Mouse (Mus musculus) lung, postnatal 0 days (tissue): ENCODE data around the gene Rfc2. TPM values are rescaled to one million over a fixed set of nuclear protein-coding genes. Genes with fewer than 3 reads are reported as not detected.
A peak's percentile ranks its signal among the peaks of the same experiment; 100 is the strongest.

Source experiments
- ATAC-seq: fragments of 200-750 bp; cut with Nextera tagmentation; 2 replicates; pipeline ENCODE4 v1.8.0; 2017; ENCODE audit warnings: moderate library complexity
- DNase-seq: peaks from one replicate; pipeline ENCODE4 v3.0.0-alpha.2; 2016; ENCODE audit warnings: low spot score
- H3K27ac ChIP-seq: fragments of 300-500 bp; sonication (generic); 2 replicates; pipeline ENCODE4 v1.5.1; 2014; ENCODE audit warnings: antibody characterized with exemption, mild to moderate bottlenecking, low read length, mixed read lengths
- H3K27me3 ChIP-seq: fragments of 300-500 bp; sonication (generic); replicated peaks from 2 replicates; pipeline ENCODE4 v1.6.1; 2014; ENCODE audit warnings: low read length, mixed read lengths; ENCODE audit not compliant: insufficient read depth
- H3K36me3 ChIP-seq: fragments of 300-500 bp; sonication (generic); 2 replicates; pipeline ENCODE4 v1.6.1; 2014; ENCODE audit warnings: low read length, mixed read lengths; ENCODE audit not compliant: insufficient read depth
- H3K4me1 ChIP-seq: fragments of 300-500 bp; sonication (generic); 2 replicates; pipeline ENCODE4 v1.6.1; 2014; ENCODE audit warnings: antibody characterized with exemption, low read depth, low read length, mixed read lengths; ENCODE audit not compliant: insufficient read depth
- H3K4me2 ChIP-seq: fragments of 300-500 bp; sonication (generic); replicated peaks from 2 replicates; pipeline ENCODE4 v1.6.1; 2014; ENCODE audit warnings: low read depth, mild to moderate bottlenecking, low read length, moderate library complexity, mixed read lengths
- H3K4me3 ChIP-seq: fragments of 300-500 bp; sonication (generic); 2 replicates; pipeline ENCODE4 v1.5.1; 2014; ENCODE audit warnings: low read depth, low read length
- H3K9ac ChIP-seq: fragments of 300-500 bp; sonication (generic); replicated peaks from 2 replicates; pipeline ENCODE4 v1.6.1; 2014; ENCODE audit warnings: low read depth, mild to moderate bottlenecking
- H3K9me3 ChIP-seq: fragments of 300-500 bp; sonication (generic); 2 replicates; pipeline ENCODE4 v1.6.1; 2016; ENCODE audit warnings: low read length, mixed read lengths
- CTCF ChIP-seq: IDR thresholded peaks from 2 replicates; pipeline ENCODE4 v1.5.1; 2016; ENCODE audit warnings: antibody characterized with exemption, mild to moderate bottlenecking
- EP300 ChIP-seq: IDR thresholded peaks from 2 replicates; pipeline ENCODE4 v1.6.1; 2016; ENCODE audit warnings: antibody characterized with exemption, mild to moderate bottlenecking, control low read depth
- WGBS: fragments of 180-500 bp; shearing (Covaris S2); extraction: QIAGEN DNeasy Blood & Tissue Kit; methylation state at CpG from one replicate; pipeline ENCODE4 v1.1.7; 2014; 5-methylcytosine and 5-hydroxymethylcytosine counted together
- polyA plus RNA-seq: library from polyadenylated mRNA; unstranded; fragments of >200 nt; fragmentation: Nextera tagmentation; extraction: Ambion mirVana; gene quantifications from 2 replicates; pipeline ENCODE4 v1.2.1, GENCODE M21; 2015

The Rfc2 gene
- polyA plus RNA-seq, 1 experiment from 2014 or later, result 84.4 TPM

GRCm38 (mm10) chr5:134615780-134616179 lies 34.6 kb downstream of the Rfc2 start:
- Histone ChIP-seq H3K4me1 (no peaks in the 10 kb centered on the region; the same call in 1 of the 2 replicates), H3K4me2 (no peak overlapping the region), H3K4me3 (no peak overlapping the region), H3K9me3 (no peaks in the 10 kb centered on the region), H3K27me3 (no peaks in the 10 kb centered on the region), H3K27ac (no peak overlapping the region), H3K9ac (no peak overlapping the region), H3K36me3 (peaks cover 32% of the 10 kb centered on the region)
- DNase-seq, result no peak
- ATAC-seq, result no peak
- 57% methylated on average over 4 of the region's 4 CpGs for WGBS
- TF ChIP-seq EP300 (no peak), CTCF (no peak)

- no peak for TF ChIP-seq EP300
- peak; percentile 93 for TF ChIP-seq CTCF
- no peak overlapping the region for H3K27ac ChIP-seq
- ATAC-seq, result peak; percentile 46
- peak; percentile 56 for DNase-seq
- no peaks in the 10 kb centered on the region for H3K9me3 ChIP-seq
- no peaks in the 10 kb centered on the region for H3K27me3 ChIP-seq
- H3K36me3 ChIP-seq, result peaks cover 40% of the 10 kb centered on the region
- 51% methylated on average over 3 of the region's 3 CpGs for WGBS
- H3K4me3 ChIP-seq, result no peak overlapping the region
- no peaks in the 10 kb centered on the region; the same call in 1 of the 2 replicates for H3K4me1 ChIP-seq
- H3K9ac ChIP-seq, result no peak overlapping the region
- no peak overlapping the region for H3K4me2 ChIP-seq
These were observed 35.9 kb downstream of the Rfc2 start for GRCm38 (mm10) chr5:134617071-134617470.

- 93% methylated on average over 9 of the region's 9 CpGs for WGBS
- no peak for TF ChIP-seq CTCF
- no peak for TF ChIP-seq EP300
- ATAC-seq, result no peak
- Histone ChIP-seq H3K27me3 (no peaks in the 10 kb centered on the region), H3K4me3 (no peak overlapping the region), H3K4me2 (no peak overlapping the region), H3K36me3 (peaks cover 67% of the 10 kb centered on the region), H3K9me3 (no peaks in the 10 kb centered on the region), H3K27ac (no peak overlapping the region), H3K4me1 (no peaks in the 10 kb centered on the region; the same call in 1 of the 2 replicates), H3K9ac (no peak overlapping the region)
- no peak for DNase-seq
These were observed 39.3 kb downstream of the Rfc2 start for GRCm38 (mm10) chr5:134620457-134620856.

- peak; percentile 20 for ATAC-seq
These were observed 40.0 kb downstream of the Rfc2 start for GRCm38 (mm10) chr5:134621099-134621640.

GRCm38 (mm10) chr5:134622069-134622468 lies 40.9 kb downstream of the Rfc2 start:
- H3K27me3 ChIP-seq, result no peaks in the 10 kb centered on the region
- no peak for ATAC-seq

More at GRCm38 (mm10) chr5:134621099-134621640, 40.0 kb downstream of the Rfc2 start:
- H3K9me3 ChIP-seq, result no peaks in the 10 kb centered on the region
- H3K27me3 ChIP-seq, result no peaks in the 10 kb centered on the region
- TF ChIP-seq EP300, result no peak
- no peak for TF ChIP-seq CTCF
- H3K36me3 ChIP-seq, result peaks cover 73% of the 10 kb centered on the region
- H3K9ac ChIP-seq, result no peak overlapping the region
- 78% methylated on average over 16 of the region's 16 CpGs for WGBS
- no peak overlapping the region for H3K4me2 ChIP-seq
- H3K27ac ChIP-seq, result no peak overlapping the region
- no peak overlapping the region for H3K4me3 ChIP-seq
- DNase-seq, result no peak
- H3K4me1 ChIP-seq, result no peaks in the 10 kb centered on the region; the same call in 1 of the 2 replicates

GRCm38 (mm10) chr5:134629508-134629907 lies 48.3 kb downstream of the Rfc2 start:
- Histone ChIP-seq H3K36me3 (peaks cover 39% of the 10 kb centered on the region; the same call in 1 of the 2 replicates), H3K27me3 (no peaks in the 10 kb centered on the region), H3K9me3 (no peaks in the 10 kb centered on the region), H3K4me3 (no peak overlapping the region), H3K4me2 (no peak overlapping the region), H3K27ac (no peak overlapping the region), H3K4me1 (no peaks in the 10 kb centered on the region), H3K9ac (no peak overlapping the region)
- 63% methylated on average over 4 of the region's 4 CpGs for WGBS
- DNase-seq, result no peak
- TF ChIP-seq CTCF (no peak), EP300 (peak; percentile 43; the same call in 1 of the 2 replicates)
- peak; percentile 70 for ATAC-seq

More at GRCm38 (mm10) chr5:134622069-134622468, 40.9 kb downstream of the Rfc2 start:
- DNase-seq, result no peak
- no peak overlapping the region for H3K4me2 ChIP-seq
- WGBS, result 40% methylated on average over 2 of the region's 2 CpGs
- peaks cover 81% of the 10 kb centered on the region for H3K36me3 ChIP-seq
- TF ChIP-seq EP300 (no peak), CTCF (no peak)
- H3K27ac ChIP-seq, result no peak overlapping the region
- no peak overlapping the region for H3K9ac ChIP-seq
- H3K4me3 ChIP-seq, result no peak overlapping the region
- no peaks in the 10 kb centered on the region for H3K9me3 ChIP-seq
- no peaks in the 10 kb centered on the region; the same call in 1 of the 2 replicates for H3K4me1 ChIP-seq
